Mouse (Mus musculus): ENCODE measurements around the gene Dctn2. TPM values are rescaled to one million over a fixed set of nuclear protein-coding genes. Genes with fewer than 3 reads are reported as not detected.
"Not testable (repeated sequence)": the region's sequence is repeated elsewhere in the genome, so short reads cannot be mapped to it uniquely, and the experiment has no call there.

The Dctn2 gene
- polyA plus RNA-seq, 1 experiment from 2014 or later = 170 TPM

DNA sequence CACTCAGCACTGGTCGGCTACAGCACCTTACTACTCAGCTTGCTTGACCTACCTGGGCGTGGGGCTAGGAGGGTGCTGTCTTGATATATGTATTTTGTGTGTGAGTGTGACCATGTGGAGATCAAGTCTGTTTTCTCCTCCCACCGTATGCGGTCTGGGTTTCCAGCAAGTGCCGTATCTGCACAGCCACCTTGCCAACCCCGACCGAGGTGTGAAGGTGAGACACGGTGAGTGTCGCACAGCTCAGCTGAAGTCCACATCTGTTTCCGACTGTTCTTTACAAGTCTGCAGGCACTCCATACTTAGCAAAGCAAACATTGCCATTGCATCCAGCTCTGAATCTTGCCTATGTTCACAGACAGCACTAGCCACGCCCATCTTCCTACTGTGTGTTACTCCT lies 37.0 kb downstream of the Dctn2 start:
- 93% methylated on average over 11 of the region's 11 CpGs for WGBS
- H3K9me3 ChIP-seq (ENCODE audit: control insufficient read depth, low read length) = no peaks in the 10 kb centered on the region
- H3K27me3 ChIP-seq (replicated peaks; ENCODE audit: control insufficient read depth, insufficient read depth, low read length) = no peaks in the 10 kb centered on the region
- no peak overlapping the region for H3K27ac ChIP-seq (ENCODE audit: low read length)
- H3K4me1 ChIP-seq (ENCODE audit: control insufficient read depth, insufficient read depth, low read length) = no peaks in the 10 kb centered on the region
- ATAC-seq = no peak
- peaks cover 42% of the 10 kb centered on the region for H3K36me3 ChIP-seq (ENCODE audit: control insufficient read depth, insufficient read depth, low read length)
- H3K4me2 ChIP-seq (ENCODE audit: low read depth, low read length) = no peak overlapping the region
- no peak overlapping the region for H3K4me3 ChIP-seq (ENCODE audit: low read length)
- no peak overlapping the region for H3K9ac ChIP-seq (ENCODE audit: low read depth, low read length)

- H3K9me3 ChIP-seq (ENCODE audit: control insufficient read depth, low read length); H3K4me3 ChIP-seq (ENCODE audit: low read length); H3K27me3 ChIP-seq (replicated peaks; ENCODE audit: control insufficient read depth, insufficient read depth, low read length); H3K27ac ChIP-seq (ENCODE audit: low read length); H3K4me2 ChIP-seq (ENCODE audit: low read depth, low read length); ATAC-seq; H3K9ac ChIP-seq (ENCODE audit: low read depth, low read length): not testable (repeated sequence)
- peaks cover 14% of the 10 kb centered on the region for H3K4me1 ChIP-seq (ENCODE audit: control insufficient read depth, insufficient read depth, low read length)
- peaks cover 36% of the 10 kb centered on the region for H3K36me3 ChIP-seq (ENCODE audit: control insufficient read depth, insufficient read depth, low read length)
- 86% methylated on average over 3 of the region's 3 CpGs for WGBS
Observed at GRCm38 (mm10) chr10:127309167-127309566, 43.0 kb downstream of the Dctn2 start.

- H3K27me3 ChIP-seq (replicated peaks; ENCODE audit: control insufficient read depth, insufficient read depth, low read length) = no peaks in the 10 kb centered on the region
- H3K4me1 ChIP-seq (ENCODE audit: control insufficient read depth, insufficient read depth, low read length) = peaks cover 14% of the 10 kb centered on the region
- H3K9ac ChIP-seq (ENCODE audit: low read depth, low read length) = peak overlapping the region; percentile 88
- peak overlapping the region; percentile 80 for H3K4me3 ChIP-seq (ENCODE audit: low read length)
- 30% methylated on average over 23 of the region's 23 CpGs for WGBS
- peak; percentile 58 for ATAC-seq
- no peaks in the 10 kb centered on the region for H3K9me3 ChIP-seq (ENCODE audit: control insufficient read depth, low read length)
- H3K4me2 ChIP-seq (ENCODE audit: low read depth, low read length) = peak overlapping the region; percentile 70
- peaks cover 23% of the 10 kb centered on the region for H3K36me3 ChIP-seq (ENCODE audit: control insufficient read depth, insufficient read depth, low read length)
- peak overlapping the region; percentile 76 for H3K27ac ChIP-seq (ENCODE audit: low read length)
Observed at GRCm38 (mm10) chr10:127310523-127311475, 44.6 kb downstream of the Dctn2 start.

- under 1% methylated on average over 65 of the region's 65 CpGs for WGBS
- ATAC-seq = peak; percentile 98
- no peaks in the 10 kb centered on the region for H3K9me3 ChIP-seq (ENCODE audit: control insufficient read depth, low read length)
- peak within 1 kb of the TSS; percentile 70 for H3K4me2 ChIP-seq (ENCODE audit: low read depth, low read length)
- H3K27ac ChIP-seq (ENCODE audit: low read length) = peak within 1 kb of the TSS; percentile 76
- H3K4me1 ChIP-seq (ENCODE audit: control insufficient read depth, insufficient read depth, low read length) = peaks cover 14% of the 10 kb centered on the region
- H3K9ac ChIP-seq (ENCODE audit: low read depth, low read length) = peak within 1 kb of the TSS; percentile 88
- H3K4me3 ChIP-seq (ENCODE audit: low read length) = peak within 1 kb of the TSS; percentile 80
- H3K27me3 ChIP-seq (replicated peaks; ENCODE audit: control insufficient read depth, insufficient read depth, low read length) = no peaks in the 10 kb centered on the region
- peaks cover 16% of the 10 kb centered on the region for H3K36me3 ChIP-seq (ENCODE audit: control insufficient read depth, insufficient read depth, low read length)
Observed at GRCm38 (mm10) chr10:127311476-127312355, 45.5 kb downstream of the Dctn2 start, which contains the start of gene Mars. Gene Mars, minus strand, starts transcription at chr10:127311786.

- Histone ChIP-seq H3K9ac (ENCODE audit: low read depth, low read length) (peak overlapping the region; percentile 88), H3K36me3 (ENCODE audit: control insufficient read depth, insufficient read depth, low read length) (peaks cover 15% of the 10 kb centered on the region), H3K27me3 (replicated peaks; ENCODE audit: control insufficient read depth, insufficient read depth, low read length) (no peaks in the 10 kb centered on the region), H3K9me3 (ENCODE audit: control insufficient read depth, low read length) (no peaks in the 10 kb centered on the region), H3K4me2 (ENCODE audit: low read depth, low read length) (peak overlapping the region; percentile 63), H3K27ac (ENCODE audit: low read length) (peak overlapping the region; percentile 61), H3K4me3 (ENCODE audit: low read length) (peak overlapping the region; percentile 80), H3K4me1 (ENCODE audit: control insufficient read depth, insufficient read depth, low read length) (peaks cover 14% of the 10 kb centered on the region)
- 2% methylated on average over 4 of the region's 4 CpGs for WGBS
- ATAC-seq = peak; percentile 47
Observed at GRCm38 (mm10) chr10:127312356-127312676, 46.1 kb downstream of the Dctn2 start.

GRCm38 (mm10) chr10:127312858-127313257 lies 46.7 kb downstream of the Dctn2 start:
- peaks cover 9% of the 10 kb centered on the region for H3K36me3 ChIP-seq (ENCODE audit: control insufficient read depth, insufficient read depth, low read length)
- 62% methylated on average over 4 of the region's 4 CpGs for WGBS
- peaks cover 14% of the 10 kb centered on the region for H3K4me1 ChIP-seq (ENCODE audit: control insufficient read depth, insufficient read depth, low read length)
- no peak overlapping the region for H3K27ac ChIP-seq (ENCODE audit: low read length)
- H3K4me3 ChIP-seq (ENCODE audit: low read length) = no peak overlapping the region
- H3K27me3 ChIP-seq (replicated peaks; ENCODE audit: control insufficient read depth, insufficient read depth, low read length) = no peaks in the 10 kb centered on the region
- no peaks in the 10 kb centered on the region for H3K9me3 ChIP-seq (ENCODE audit: control insufficient read depth, low read length)
- no peak for ATAC-seq
- H3K9ac ChIP-seq (ENCODE audit: low read depth, low read length) = no peak overlapping the region
- H3K4me2 ChIP-seq (ENCODE audit: low read depth, low read length) = no peak overlapping the region

DNA sequence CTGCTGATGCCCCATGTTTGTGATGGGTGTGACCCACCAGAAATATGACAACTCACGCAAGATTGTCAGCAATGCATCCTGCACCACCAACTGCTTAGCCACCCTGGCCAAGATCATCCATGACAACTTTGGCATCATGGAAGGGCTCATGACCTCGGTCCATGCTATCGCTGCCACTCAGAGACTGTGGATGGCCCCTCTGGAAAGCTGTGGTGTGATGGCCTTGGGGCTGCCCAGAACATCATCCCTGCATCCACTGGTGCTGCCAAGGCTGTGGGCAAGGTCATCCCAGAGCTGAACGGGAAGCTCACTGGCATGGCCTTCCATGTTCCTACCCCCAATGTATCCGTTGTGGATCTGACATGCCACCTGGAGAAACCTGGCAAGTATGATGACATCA lies 47.3 kb downstream of the Dctn2 start:
- peaks cover 14% of the 10 kb centered on the region for H3K4me1 ChIP-seq (ENCODE audit: control insufficient read depth, insufficient read depth, low read length)
- 95% methylated on average over 5 of the region's 5 CpGs for WGBS
- ATAC-seq; H3K36me3 ChIP-seq (ENCODE audit: control insufficient read depth, insufficient read depth, low read length); H3K27me3 ChIP-seq (replicated peaks; ENCODE audit: control insufficient read depth, insufficient read depth, low read length); H3K27ac ChIP-seq (ENCODE audit: low read length); H3K4me3 ChIP-seq (ENCODE audit: low read length); H3K9me3 ChIP-seq (ENCODE audit: control insufficient read depth, low read length); H3K4me2 ChIP-seq (ENCODE audit: low read depth, low read length); H3K9ac ChIP-seq (ENCODE audit: low read depth, low read length): not testable (repeated sequence)

DNA sequence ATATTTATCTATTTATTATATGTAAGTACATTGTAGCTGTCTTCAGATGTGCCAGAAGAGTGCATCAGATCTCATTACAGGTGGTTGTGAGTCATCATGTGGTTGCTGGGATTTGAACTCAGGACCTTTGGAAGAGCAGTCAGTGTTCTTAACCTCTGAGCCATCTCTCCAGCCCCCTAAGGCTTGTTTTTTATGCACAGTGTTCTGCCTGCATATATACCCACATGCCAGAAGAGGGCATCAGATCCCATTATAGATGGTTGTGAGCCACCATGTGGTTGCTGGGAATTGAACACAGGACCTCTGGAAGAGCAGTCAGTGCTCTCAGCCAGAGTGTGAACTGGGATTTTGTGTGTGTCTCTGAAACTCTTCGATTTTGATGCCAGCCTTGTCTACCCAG lies 48.8 kb downstream of the Dctn2 start:
- H3K9me3 ChIP-seq (ENCODE audit: control insufficient read depth, low read length); H3K27ac ChIP-seq (ENCODE audit: low read length); ATAC-seq; H3K36me3 ChIP-seq (ENCODE audit: control insufficient read depth, insufficient read depth, low read length); H3K27me3 ChIP-seq (replicated peaks; ENCODE audit: control insufficient read depth, insufficient read depth, low read length); H3K9ac ChIP-seq (ENCODE audit: low read depth, low read length); H3K4me2 ChIP-seq (ENCODE audit: low read depth, low read length); H3K4me3 ChIP-seq (ENCODE audit: low read length): not testable (repeated sequence)
- WGBS = 71% methylated on average over 1 of the region's 1 CpGs
- H3K4me1 ChIP-seq (ENCODE audit: control insufficient read depth, insufficient read depth, low read length) = peaks cover 14% of the 10 kb centered on the region

GRCm38 (mm10) chr10:127317277-127317676 lies 51.1 kb downstream of the Dctn2 start:
- Histone ChIP-seq H3K36me3 (ENCODE audit: control insufficient read depth, insufficient read depth, low read length) (no peaks in the 10 kb centered on the region), H3K4me3 (ENCODE audit: low read length) (no peak overlapping the region), H3K9me3 (ENCODE audit: control insufficient read depth, low read length) (no peaks in the 10 kb centered on the region), H3K4me2 (ENCODE audit: low read depth, low read length) (no peak overlapping the region), H3K4me1 (ENCODE audit: control insufficient read depth, insufficient read depth, low read length) (0 out of 2 replicates have a peak, but pooled peaks cover 4% of the 10 kb centered on the region), H3K27ac (ENCODE audit: low read length) (no peak overlapping the region), H3K9ac (ENCODE audit: low read depth, low read length) (no peak overlapping the region), H3K27me3 (replicated peaks; ENCODE audit: control insufficient read depth, insufficient read depth, low read length) (no peaks in the 10 kb centered on the region)
- ATAC-seq = no peak
- WGBS = 67% methylated on average over 2 of the region's 2 CpGs
